Mouse (Mus musculus) lung, postnatal 0 days (tissue): ENCODE measurements around the gene Armc10.

Experiments used
- CTCF ChIP-seq: IDR thresholded peaks from 2 replicates; pipeline ENCODE4 v1.5.1; 2016; ENCODE audit warnings: antibody characterized with exemption, mild to moderate bottlenecking
- EP300 ChIP-seq: IDR thresholded peaks from 2 replicates; pipeline ENCODE4 v1.6.1; 2016; ENCODE audit warnings: antibody characterized with exemption, mild to moderate bottlenecking, control low read depth

GRCm38 (mm10) chr5:21646133-21646491 lies 499 bp downstream of the Armc10 start:
- no peak for TF ChIP-seq CTCF
- no peak; the same call in 1 of the 2 replicates for TF ChIP-seq EP300
